Mouse (Mus musculus) intestine, embryonic 15.5 days (tissue): Measurements from ENCODE around the gene Morn2. TPM values are rescaled to one million over a fixed set of nuclear protein-coding genes. Genes with fewer than 3 reads are reported as not detected.
"Not testable (repeated sequence)": the region's sequence is repeated elsewhere in the genome, so short reads cannot be mapped to it uniquely, and the experiment has no call there.

Source experiments
- ATAC-seq: fragments of 200-750 bp; cut with Nextera tagmentation; 2 replicates; pipeline ENCODE4 v1.8.0; 2017; ENCODE audit warnings: moderate TSS enrichment, moderate library complexity
- H3K27ac ChIP-seq: fragments of 300-500 bp; sonication (generic); 2 replicates; pipeline ENCODE4 v1.5.1; 2015; ENCODE audit warnings: mild to moderate bottlenecking, inconsistent platforms
- H3K27me3 ChIP-seq: fragments of 300-500 bp; sonication (generic); replicated peaks from 2 replicates; pipeline ENCODE4 v1.6.1; 2015; ENCODE audit warnings: inconsistent platforms
- H3K36me3 ChIP-seq: fragments of 300-500 bp; sonication (generic); 2 replicates; pipeline ENCODE4 v1.6.1; 2015; ENCODE audit warnings: inconsistent platforms
- H3K4me1 ChIP-seq: fragments of 300-500 bp; sonication (generic); replicated peaks from 2 replicates; pipeline ENCODE4 v1.6.1; 2015; ENCODE audit warnings: inconsistent platforms
- H3K4me2 ChIP-seq: fragments of 300-500 bp; sonication (generic); replicated peaks from 2 replicates; pipeline ENCODE4 v1.6.1; 2015; ENCODE audit warnings: mild to moderate bottlenecking, inconsistent platforms
- H3K4me3 ChIP-seq: fragments of 300-500 bp; sonication (generic); replicated peaks from 2 replicates; pipeline ENCODE4 v1.5.1; 2015; ENCODE audit warnings: inconsistent platforms
- H3K9ac ChIP-seq: fragments of 300-500 bp; sonication (generic); 2 replicates; pipeline ENCODE4 v1.6.1; 2015; ENCODE audit warnings: inconsistent platforms
- H3K9me3 ChIP-seq: fragments of 300-500 bp; sonication (generic); 2 replicates; pipeline ENCODE4 v1.6.1; 2016; ENCODE audit warnings: inconsistent platforms
- WGBS: fragments of 180-500 bp; shearing (Covaris S2); methylation state at CpG from one replicate; pipeline ENCODE4 v1.1.7; 2015; 5-methylcytosine and 5-hydroxymethylcytosine counted together
- polyA plus RNA-seq: library from polyadenylated mRNA; unstranded; fragments of >200 nt; fragmentation: Nextera tagmentation; extraction: Ambion mirVana; gene quantifications from 2 replicates; pipeline ENCODE4 v1.2.1, GENCODE M21; 2015

Gene Morn2
- polyA plus RNA-seq, result 22.4 and 25.4 TPM in 2 replicates

DNA sequence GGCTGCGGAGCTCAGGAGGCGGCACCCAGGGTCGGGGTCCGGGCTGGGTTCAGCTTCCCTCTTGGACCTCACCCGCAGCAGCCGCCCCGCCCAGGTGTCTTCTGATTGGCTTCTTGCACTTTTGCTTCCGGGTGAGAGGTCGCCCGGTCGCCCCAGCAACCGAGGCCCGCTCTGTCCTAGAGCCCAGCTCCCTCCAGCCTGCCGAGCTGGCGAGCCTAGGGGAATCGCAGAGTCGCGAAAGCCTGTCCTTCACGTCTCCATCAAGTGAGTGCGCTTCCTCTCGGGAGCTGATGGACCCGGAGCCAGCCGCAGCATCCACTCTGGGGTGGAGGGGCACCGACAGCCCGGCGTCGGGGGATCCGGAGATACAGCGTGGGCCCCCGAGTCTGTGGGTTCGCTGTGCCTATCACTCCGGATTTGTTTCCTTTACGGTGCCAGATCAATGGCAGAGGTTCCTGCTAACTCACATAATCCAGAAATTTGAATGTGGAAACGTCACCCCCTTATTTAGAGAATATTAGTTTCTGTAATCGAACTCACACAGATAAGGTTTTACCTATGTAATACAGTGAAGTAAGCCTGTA is at the start of gene Morn2, which contains the start of gene Dhx57:
Gene Morn2, plus strand, starts transcription at position 130 of the 584 bp plus-strand sequence.
Gene Dhx57, minus strand, starts transcription at position 403 of the 584 bp plus-strand sequence.
- Histone ChIP-seq H3K36me3 (no peaks in the 10 kb centered on the region), H3K4me3 (peak within 1 kb of the TSS; percentile 94), H3K4me2 (peak within 1 kb of the TSS; percentile 63), H3K9me3 (no peaks in the 10 kb centered on the region), H3K4me1 (peaks cover 12% of the 10 kb centered on the region; the same call in 1 of the 2 replicates), H3K9ac (peak within 1 kb of the TSS; percentile 88), H3K27ac (peak within 1 kb of the TSS; percentile 77), H3K27me3 (no peaks in the 10 kb centered on the region)
- WGBS, result under 1% methylated on average over 34 of the region's 35 CpGs
- ATAC-seq, result peak; percentile 100

DNA sequence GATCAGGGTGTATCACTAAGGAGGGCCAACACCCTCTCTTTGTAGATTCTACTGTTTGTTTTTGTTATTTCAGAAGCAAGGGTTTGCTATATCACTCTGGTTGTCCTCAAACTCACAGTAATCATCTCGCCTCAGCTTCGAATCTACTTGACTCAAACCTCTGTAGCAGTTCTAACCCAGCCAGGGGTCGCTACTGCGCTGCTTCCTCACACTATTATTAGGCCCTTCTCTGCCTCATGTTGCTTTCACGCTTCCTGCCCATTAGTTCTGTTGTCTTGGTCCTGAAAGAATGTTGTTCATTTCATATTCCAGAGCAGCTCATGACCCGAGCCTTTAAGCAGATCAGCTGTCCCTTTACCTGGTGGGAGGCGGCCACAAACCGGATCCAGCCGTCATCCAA is 48.4 kb upstream of the Morn2 start:
- Histone ChIP-seq H3K27me3 (no peaks in the 10 kb centered on the region), H3K4me2 (no peak overlapping the region), H3K4me3 (no peak overlapping the region), H3K4me1 (no peaks in the 10 kb centered on the region), H3K27ac (no peak overlapping the region), H3K9ac (no peak overlapping the region), H3K9me3 (no peaks in the 10 kb centered on the region), H3K36me3 (peaks cover 33% of the 10 kb centered on the region; the same call in 1 of the 2 replicates)
- WGBS, result 83% methylated on average over 9 of the region's 9 CpGs
- no peak for ATAC-seq

DNA sequence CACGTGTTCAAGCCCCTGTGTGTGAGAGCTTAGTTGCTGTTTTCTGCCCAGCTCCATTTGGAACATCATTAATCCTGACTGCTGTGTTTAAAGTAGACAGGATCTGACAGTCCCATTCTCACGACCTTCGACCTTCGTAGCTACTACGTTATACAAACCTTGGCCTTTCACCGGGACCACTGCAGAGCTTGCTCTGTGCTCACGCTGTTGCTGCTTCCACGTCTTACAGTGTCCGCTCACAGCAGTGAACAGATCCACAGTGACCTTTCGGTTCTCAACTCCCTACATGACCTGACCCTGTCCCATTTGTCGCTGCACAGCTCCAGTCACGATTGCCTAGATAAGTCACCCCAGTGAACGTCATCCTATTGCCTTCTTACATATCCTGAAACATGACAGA is 46.9 kb upstream of the Morn2 start:
- no peaks in the 10 kb centered on the region for H3K27me3 ChIP-seq
- peaks cover 38% of the 10 kb centered on the region; the same call in 1 of the 2 replicates for H3K36me3 ChIP-seq
- no peak overlapping the region for H3K27ac ChIP-seq
- no peaks in the 10 kb centered on the region for H3K4me1 ChIP-seq
- H3K9ac ChIP-seq, result no peak overlapping the region
- H3K9me3 ChIP-seq, result no peaks in the 10 kb centered on the region
- ATAC-seq, result no peak
- H3K4me3 ChIP-seq, result no peak overlapping the region
- WGBS, result 52% methylated on average over 13 of the region's 13 CpGs
- no peak overlapping the region for H3K4me2 ChIP-seq

DNA sequence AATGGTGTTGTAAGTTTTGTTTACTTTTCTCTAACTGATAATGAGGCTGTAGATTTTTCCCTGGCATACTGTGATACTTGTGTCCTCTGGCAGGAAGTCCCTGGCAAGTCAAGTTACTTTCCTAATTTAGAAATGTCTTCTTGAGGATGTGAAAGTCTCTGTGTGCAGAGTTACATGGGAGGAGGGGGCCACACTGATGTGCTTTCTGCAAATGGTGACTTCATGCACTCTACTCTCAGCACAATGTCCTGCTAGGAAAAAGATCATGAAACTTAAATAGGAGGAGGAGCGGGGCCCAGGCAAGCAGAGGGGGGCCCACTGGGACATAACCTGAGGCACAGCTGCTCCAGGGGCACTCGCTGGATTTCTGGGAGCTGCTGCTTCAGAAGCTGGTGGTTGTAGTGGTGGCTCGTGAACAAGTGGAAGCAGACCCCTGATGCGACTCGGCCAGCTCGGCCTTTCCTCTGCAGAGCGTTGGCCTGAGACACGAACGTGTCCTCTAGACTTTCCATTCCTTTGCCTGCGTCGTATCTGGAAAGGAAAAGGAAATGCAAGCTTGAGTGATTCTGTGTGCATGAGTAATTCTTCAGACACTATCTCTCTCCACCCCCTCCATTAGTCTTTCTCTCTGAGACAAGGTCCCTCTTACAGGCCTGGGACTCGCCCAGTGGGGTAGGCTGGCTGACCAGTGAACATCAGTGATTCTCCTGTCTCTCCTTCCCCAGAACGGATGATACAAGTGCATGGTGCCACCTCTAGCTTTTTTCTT is 37.1 kb upstream of the Morn2 start:
- ATAC-seq, result no peak
- Histone ChIP-seq H3K4me1 (peaks cover 11% of the 10 kb centered on the region), H3K9me3 (no peaks in the 10 kb centered on the region; the same call in 1 of the 2 replicates), H3K9ac (no peak overlapping the region), H3K36me3 (peaks cover 35% of the 10 kb centered on the region), H3K4me2 (no peak overlapping the region), H3K4me3 (no peak overlapping the region), H3K27ac (no peak overlapping the region), H3K27me3 (no peaks in the 10 kb centered on the region)
- WGBS, result 80% methylated on average over 13 of the region's 13 CpGs

DNA sequence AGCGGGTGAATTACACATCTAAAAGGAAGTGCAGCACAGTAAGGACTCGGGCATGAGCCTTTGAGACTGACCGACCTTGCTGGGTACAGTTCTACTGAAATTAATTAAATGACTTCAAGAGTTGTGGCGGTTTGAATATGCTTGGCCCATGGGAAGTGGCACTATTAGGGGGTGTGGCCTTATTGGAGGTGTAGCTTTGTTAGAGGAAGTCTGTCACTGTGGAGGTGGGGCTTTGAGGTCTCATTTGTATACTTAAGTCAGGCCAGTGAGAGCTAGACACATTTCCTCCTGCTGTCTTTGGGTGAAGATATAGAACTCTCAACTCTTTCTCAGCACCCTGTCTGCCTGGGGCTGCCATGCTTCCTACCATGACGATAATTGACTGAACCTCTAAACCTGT is 35.6 kb upstream of the Morn2 start:
- Histone ChIP-seq H3K9me3 (no peaks in the 10 kb centered on the region; the same call in 1 of the 2 replicates), H3K4me2 (no peak overlapping the region), H3K27ac (no peak overlapping the region), H3K9ac (no peak overlapping the region), H3K4me3 (no peak overlapping the region), H3K36me3 (peaks cover 35% of the 10 kb centered on the region), H3K4me1 (peaks cover 11% of the 10 kb centered on the region), H3K27me3 (no peaks in the 10 kb centered on the region)
- WGBS, result 96% methylated on average over 5 of the region's 5 CpGs
- ATAC-seq, result no peak

DNA sequence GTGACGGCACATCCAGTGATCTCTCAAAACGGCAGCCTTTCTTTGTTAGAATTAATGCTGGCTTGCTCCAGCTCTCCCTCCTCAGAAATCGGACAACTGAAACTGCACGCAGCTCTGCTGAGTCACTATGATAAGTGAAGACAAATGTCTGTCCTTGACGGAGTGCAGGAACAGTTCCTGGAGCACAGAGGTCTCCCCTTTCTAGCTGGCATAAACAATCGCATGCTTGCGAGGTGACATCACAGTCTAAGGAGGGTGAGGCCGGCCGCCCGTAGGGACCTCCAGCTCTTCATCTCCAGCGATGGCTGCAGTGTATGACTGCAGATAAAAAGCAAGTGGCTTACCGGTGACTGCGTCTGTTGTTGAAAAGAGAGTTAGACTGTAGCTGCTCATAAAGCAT is 34.8 kb upstream of the Morn2 start:
- peak overlapping the region; percentile 22; the same call in 1 of the 2 replicates for H3K4me2 ChIP-seq
- no peaks in the 10 kb centered on the region; the same call in 1 of the 2 replicates for H3K9me3 ChIP-seq
- WGBS, result 17% methylated on average over 13 of the region's 13 CpGs
- peaks cover 11% of the 10 kb centered on the region for H3K4me1 ChIP-seq
- H3K9ac ChIP-seq, result no peak overlapping the region
- H3K27ac ChIP-seq, result peak overlapping the region; percentile 48; the same call in 1 of the 2 replicates
- H3K4me3 ChIP-seq, result no peak overlapping the region
- no peaks in the 10 kb centered on the region for H3K27me3 ChIP-seq
- H3K36me3 ChIP-seq, result peaks cover 29% of the 10 kb centered on the region
- peak; percentile 93 for ATAC-seq

- ATAC-seq, result no peak
- Histone ChIP-seq H3K36me3 (peaks cover 17% of the 10 kb centered on the region; the same call in 1 of the 2 replicates), H3K27ac (no peak overlapping the region), H3K4me2 (no peak overlapping the region), H3K27me3 (no peaks in the 10 kb centered on the region), H3K4me1 (no peaks in the 10 kb centered on the region), H3K9ac (no peak overlapping the region), H3K4me3 (no peak overlapping the region), H3K9me3 (no peaks in the 10 kb centered on the region)
- WGBS, result 90% methylated on average over 4 of the region's 4 CpGs
Observed at GRCm38 (mm10) chr17:80267065-80267464, 22.9 kb upstream of the Morn2 start.

DNA sequence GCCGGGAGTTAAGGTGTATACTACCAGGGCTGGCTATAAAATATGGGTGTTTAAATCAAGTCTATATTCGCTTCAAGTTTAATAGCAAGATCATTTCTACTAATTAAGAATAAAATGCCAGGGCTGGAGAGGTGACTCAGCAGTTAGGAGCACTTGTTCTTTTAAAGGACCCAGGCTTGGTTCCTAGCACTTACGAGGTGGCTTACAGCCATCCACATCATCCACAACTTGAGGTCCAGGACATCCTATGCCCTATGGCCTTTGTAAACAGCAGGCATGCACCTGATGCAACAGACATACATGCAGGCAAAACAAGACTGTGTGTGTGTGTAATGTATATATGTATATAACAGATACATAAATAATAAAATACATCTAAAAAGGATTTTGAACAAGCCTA is 21.9 kb upstream of the Morn2 start:
- Histone ChIP-seq H3K27ac (no peak overlapping the region), H3K9ac (no peak overlapping the region), H3K4me1 (no peaks in the 10 kb centered on the region), H3K4me3 (no peak overlapping the region), H3K27me3 (no peaks in the 10 kb centered on the region), H3K9me3 (no peaks in the 10 kb centered on the region), H3K36me3 (peaks cover 22% of the 10 kb centered on the region), H3K4me2 (no peak overlapping the region)
- no peak for ATAC-seq
- 91% methylated on average over 3 of the region's 3 CpGs for WGBS

DNA sequence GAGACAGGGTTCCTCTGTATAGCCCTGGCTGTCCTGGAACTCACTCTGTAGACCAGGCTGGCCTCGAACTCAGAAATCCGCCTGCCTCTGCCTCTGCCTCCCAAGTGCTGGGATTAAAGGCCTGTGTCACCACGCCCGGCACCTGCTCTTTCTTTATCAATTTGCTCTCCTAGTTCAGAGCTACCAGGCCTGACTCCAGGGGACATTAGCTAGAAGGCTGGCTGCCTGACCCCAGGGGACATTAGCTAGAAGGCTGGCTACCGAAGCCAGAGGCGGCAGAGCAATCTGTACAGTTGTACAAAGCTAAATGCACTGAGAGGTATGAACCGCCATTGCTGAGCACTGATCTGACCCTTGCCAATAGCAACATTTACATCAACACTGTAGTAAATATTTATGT is 19.4 kb upstream of the Morn2 start:
- H3K36me3 ChIP-seq, result peaks cover 22% of the 10 kb centered on the region
- WGBS, result 94% methylated on average over 7 of the region's 7 CpGs
- H3K9me3 ChIP-seq, H3K27ac ChIP-seq, H3K4me1 ChIP-seq, H3K27me3 ChIP-seq, ATAC-seq, H3K9ac ChIP-seq, H3K4me3 ChIP-seq, H3K4me2 ChIP-seq: not testable (repeated sequence)

- Histone ChIP-seq H3K4me2 (no peak overlapping the region), H3K9me3 (no peaks in the 10 kb centered on the region), H3K36me3 (peaks cover 18% of the 10 kb centered on the region; the same call in 1 of the 2 replicates), H3K27me3 (no peaks in the 10 kb centered on the region), H3K27ac (no peak overlapping the region), H3K4me3 (no peak overlapping the region), H3K9ac (no peak overlapping the region), H3K4me1 (no peaks in the 10 kb centered on the region)
- 81% methylated on average over 4 of the region's 4 CpGs for WGBS
- ATAC-seq, result no peak
Observed at GRCm38 (mm10) chr17:80278255-80278654, 11.7 kb upstream of the Morn2 start.

DNA sequence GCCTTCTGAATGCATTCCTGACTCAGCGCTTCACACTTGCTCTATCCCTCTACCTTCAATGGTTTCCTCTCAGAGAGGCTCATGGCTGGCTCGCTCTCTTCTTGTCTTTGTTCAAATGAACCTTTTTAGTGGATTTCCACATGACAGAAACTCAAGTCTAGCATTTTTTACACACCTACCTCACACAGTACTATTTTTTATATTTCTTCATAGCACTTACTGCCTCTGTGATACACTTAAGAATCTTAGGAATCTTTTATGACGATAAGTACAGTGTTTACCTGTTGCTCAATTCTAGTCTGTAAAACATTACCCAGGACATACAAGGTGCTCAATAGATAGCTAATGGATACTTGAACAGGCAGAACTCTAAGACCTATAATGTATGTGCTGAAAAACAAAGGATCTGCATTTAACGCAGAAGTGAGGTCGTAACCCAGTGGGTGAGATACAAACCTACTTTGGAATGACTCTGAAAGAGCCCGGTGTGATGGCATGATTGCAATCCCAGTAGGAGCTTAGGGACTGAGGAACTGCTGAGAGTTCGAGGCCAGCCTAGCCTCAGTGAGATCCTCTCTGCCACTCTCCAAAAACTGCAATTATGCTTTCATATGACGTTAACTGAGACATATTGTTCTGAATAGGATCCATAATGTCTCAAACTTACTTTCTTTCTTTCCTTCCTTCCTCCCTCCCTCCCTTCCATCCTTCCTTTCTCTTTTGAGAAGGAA is 10.5 kb upstream of the Morn2 start:
- 88% methylated on average over 8 of the region's 8 CpGs for WGBS
- Histone ChIP-seq H3K27ac (no peak overlapping the region), H3K4me3 (no peak overlapping the region), H3K9me3 (no peaks in the 10 kb centered on the region), H3K4me2 (no peak overlapping the region), H3K27me3 (no peaks in the 10 kb centered on the region), H3K36me3 (peaks cover 18% of the 10 kb centered on the region; the same call in 1 of the 2 replicates), H3K9ac (no peak overlapping the region), H3K4me1 (no peaks in the 10 kb centered on the region)
- no peak for ATAC-seq

DNA sequence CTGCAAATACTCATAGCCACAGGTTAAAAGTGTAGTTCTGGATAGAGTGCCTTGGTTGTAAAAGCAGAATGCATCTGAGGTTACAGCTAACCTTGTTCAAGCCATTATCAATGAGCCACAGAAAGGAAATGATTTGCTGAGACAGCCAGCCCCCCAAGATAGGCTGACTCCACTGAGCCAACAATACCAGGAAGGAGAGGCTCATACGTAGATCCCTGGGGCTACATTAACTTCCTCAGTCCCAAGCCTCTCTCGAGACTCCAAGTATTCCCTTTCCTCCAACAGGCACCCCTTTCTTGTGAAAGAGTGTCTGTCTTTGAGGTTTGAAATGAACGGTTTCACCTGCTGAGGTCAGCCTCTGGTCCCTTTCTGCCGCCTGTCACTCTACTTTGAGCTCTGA is 5.6 kb upstream of the Morn2 start:
- ATAC-seq, result no peak
- Histone ChIP-seq H3K27me3 (no peaks in the 10 kb centered on the region), H3K36me3 (peaks cover 5% of the 10 kb centered on the region; the same call in 1 of the 2 replicates), H3K4me1 (peaks cover 12% of the 10 kb centered on the region; the same call in 1 of the 2 replicates), H3K27ac (no peak overlapping the region), H3K9me3 (no peaks in the 10 kb centered on the region), H3K4me2 (no peak overlapping the region), H3K4me3 (no peak overlapping the region), H3K9ac (no peak overlapping the region)
- 82% methylated on average over 4 of the region's 4 CpGs for WGBS
